Mouse (Mus musculus): ENCODE data around the gene Cd2bp2. TPM values are rescaled to one million over a fixed set of nuclear protein-coding genes. Genes with fewer than 3 reads are reported as not detected.

Cd2bp2 gene
- polyA plus RNA-seq, 1 experiment = 27.8 TPM

DNA sequence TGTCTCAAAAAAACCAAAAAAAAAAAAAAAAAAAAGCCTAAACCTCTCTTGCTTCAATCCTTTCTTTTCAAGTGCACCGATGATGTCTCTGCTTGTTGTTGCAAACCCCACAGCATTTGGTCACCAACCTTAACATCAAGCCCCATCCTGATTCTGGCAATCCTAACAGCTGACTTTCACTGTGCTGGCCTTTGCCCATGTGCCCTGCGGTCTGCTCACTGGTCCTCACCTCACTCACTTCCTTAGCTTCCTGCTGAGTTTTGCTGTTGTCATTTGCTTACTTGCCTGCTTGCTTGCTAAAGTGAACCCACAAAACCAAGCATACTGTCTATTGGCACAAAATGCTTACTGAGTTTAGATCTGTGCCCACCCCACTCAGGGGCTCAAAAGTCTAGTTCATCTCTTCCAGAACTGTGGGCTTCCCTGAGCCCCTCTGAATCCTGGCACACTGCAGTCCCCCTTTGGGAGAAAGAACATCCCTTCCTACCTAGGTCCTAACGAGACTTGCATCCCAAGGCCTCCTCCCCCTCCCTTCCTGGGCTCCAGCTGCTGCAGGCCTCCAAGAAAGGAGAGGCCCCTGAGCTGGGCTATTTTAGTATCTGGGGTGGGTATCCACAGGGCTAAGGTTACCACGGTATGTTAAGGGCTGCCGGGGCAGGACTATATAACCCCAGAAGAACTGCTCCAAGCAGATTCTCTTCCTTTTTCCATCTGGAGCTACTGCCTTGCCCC, 15.3 kb upstream of the Cd2bp2 start:
- H3K4me1 ChIP-seq (ENCODE audit: control insufficient read depth, insufficient read depth, low read length) = peaks cover 32% of the 10 kb centered on the region
- H3K36me3 ChIP-seq (ENCODE audit: control insufficient read depth, insufficient read depth, low read length) = no peaks in the 10 kb centered on the region
- no peak overlapping the region for H3K27ac ChIP-seq (ENCODE audit: control insufficient read depth, insufficient read depth, low read depth, low read length)
- H3K27me3 ChIP-seq (ENCODE audit: control insufficient read depth, insufficient read depth, low read length) = no peaks in the 10 kb centered on the region
- TF ChIP-seq CTCF (IDR thresholded peaks at IDR 0.05; ENCODE audit: control insufficient read depth, insufficient read depth, insufficient replicate concordance, low read depth, low read length) = no peak
- no peak for TF ChIP-seq POLR2A (IDR thresholded peaks at IDR 0.05; ENCODE audit: control insufficient read depth, low read depth, low read length)
- H3K4me3 ChIP-seq (ENCODE audit: control insufficient read depth, low read depth, low read length) = no peak overlapping the region

DNA sequence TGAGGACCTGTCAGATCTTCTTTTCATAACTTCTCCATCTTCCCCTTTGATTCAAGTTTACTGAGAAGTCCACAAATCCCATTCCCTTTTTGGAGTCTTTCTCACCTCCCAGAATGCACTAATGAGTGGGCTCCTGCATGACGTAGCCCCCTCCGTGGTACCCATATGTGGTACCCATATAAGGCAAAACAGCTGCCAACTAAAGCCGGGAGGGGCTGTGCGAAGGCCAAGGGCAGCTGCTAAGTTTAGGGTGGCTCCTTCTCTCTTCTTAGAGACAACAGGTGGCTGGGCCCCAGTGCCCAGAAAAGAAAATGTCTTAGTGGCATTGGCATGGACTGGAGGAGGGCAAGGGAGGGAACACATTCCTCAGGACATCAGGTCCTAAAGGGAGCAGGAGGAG, 14.4 kb upstream of the Cd2bp2 start:
- no peaks in the 10 kb centered on the region for H3K27me3 ChIP-seq (ENCODE audit: control insufficient read depth, insufficient read depth, low read length)
- H3K27ac ChIP-seq (ENCODE audit: control insufficient read depth, insufficient read depth, low read depth, low read length) = no peak overlapping the region
- no peak for TF ChIP-seq POLR2A (IDR thresholded peaks at IDR 0.05; ENCODE audit: control insufficient read depth, low read depth, low read length)
- TF ChIP-seq CTCF (IDR thresholded peaks at IDR 0.05; ENCODE audit: control insufficient read depth, insufficient read depth, insufficient replicate concordance, low read depth, low read length) = no peak
- H3K4me3 ChIP-seq (ENCODE audit: control insufficient read depth, low read depth, low read length) = no peak overlapping the region
- no peaks in the 10 kb centered on the region for H3K36me3 ChIP-seq (ENCODE audit: control insufficient read depth, insufficient read depth, low read length)
- peaks cover 27% of the 10 kb centered on the region for H3K4me1 ChIP-seq (ENCODE audit: control insufficient read depth, insufficient read depth, low read length)

DNA sequence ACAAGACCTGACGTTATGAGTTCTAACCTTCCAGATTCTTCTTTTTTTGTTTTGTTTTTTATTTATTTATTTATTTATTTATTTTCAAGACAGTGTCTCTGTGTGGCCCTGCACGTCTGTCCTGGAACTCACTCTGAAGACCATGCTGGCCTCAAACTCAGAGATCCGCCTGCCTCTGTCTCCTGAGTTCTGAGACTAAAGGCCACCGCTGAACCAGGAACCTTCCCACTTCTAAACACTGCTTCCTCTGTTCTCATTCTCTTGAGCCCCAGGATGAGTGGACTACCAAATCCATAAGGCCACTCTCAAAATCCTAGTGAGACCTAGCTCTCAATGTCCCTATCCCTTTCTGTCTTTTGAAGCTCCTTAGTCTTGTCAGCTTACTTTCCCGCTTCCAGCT, 14.0 kb upstream of the Cd2bp2 start:
- H3K4me3 ChIP-seq (ENCODE audit: control insufficient read depth, low read depth, low read length) = no peak overlapping the region

DNA sequence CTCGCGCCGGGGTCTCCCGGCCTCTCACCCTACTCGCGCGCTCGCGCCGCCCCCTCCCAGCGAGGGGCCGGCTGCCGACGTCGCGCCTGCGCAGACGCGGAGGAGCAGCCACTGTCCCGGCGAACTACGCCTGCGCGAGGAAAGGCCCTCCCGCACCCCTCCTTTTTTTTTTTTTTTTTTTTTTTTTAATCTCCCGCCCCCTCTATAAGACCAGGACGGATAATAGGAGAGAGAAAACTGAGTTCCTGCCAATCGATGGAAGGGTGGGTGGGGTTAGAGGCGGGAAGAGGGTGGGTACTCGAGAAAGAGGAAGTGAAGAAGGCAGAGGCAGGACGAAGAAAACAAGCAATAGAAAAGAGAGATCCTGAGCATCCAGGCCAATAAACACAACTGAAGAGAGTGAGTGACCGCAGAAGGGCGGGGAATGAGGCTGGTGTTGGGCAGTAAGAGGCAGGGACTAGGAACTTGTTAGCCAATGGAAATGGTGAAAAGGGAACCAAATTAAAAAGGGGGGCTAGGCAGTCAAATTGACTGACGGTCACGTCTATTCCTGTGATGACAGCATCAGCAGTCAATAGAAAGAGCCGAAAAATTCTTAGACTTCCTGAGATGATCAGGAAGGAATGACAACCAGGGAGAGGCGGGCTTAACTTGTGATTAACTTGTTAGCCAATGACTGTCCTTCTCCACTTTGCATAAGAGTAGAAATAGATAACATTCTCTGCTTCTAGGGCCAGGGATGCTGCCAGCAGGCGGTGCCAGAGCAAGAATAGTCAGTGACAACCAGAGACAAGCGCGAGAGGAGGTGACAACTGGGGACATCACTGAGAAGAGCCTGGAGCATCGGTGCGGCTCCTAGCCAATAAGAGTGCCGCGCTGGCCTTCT, 12.9 kb upstream of the Cd2bp2 start, which contains the start of gene Mylpf:
TSS of gene Mylpf (plus strand) at position 338 of the 886 bp plus-strand sequence.
- Histone ChIP-seq H3K36me3 (ENCODE audit: control insufficient read depth, insufficient read depth, low read length) (no peaks in the 10 kb centered on the region), H3K4me1 (ENCODE audit: control insufficient read depth, insufficient read depth, low read length) (peaks cover 14% of the 10 kb centered on the region), H3K27ac (ENCODE audit: control insufficient read depth, insufficient read depth, low read depth, low read length) (peak within 1 kb of the TSS; percentile 40), H3K27me3 (ENCODE audit: control insufficient read depth, insufficient read depth, low read length) (no peaks in the 10 kb centered on the region), H3K4me3 (ENCODE audit: control insufficient read depth, low read depth, low read length) (peak within 1 kb of the TSS; percentile 73)
- TF ChIP-seq POLR2A (IDR thresholded peaks at IDR 0.05; ENCODE audit: control insufficient read depth, low read depth, low read length) = 0 out of 2 replicates have a peak, but pooled peaks have one; percentile 31
- peak; percentile 28; the same call in 1 of the 2 replicates for TF ChIP-seq CTCF (IDR thresholded peaks at IDR 0.05; ENCODE audit: control insufficient read depth, insufficient read depth, insufficient replicate concordance, low read depth, low read length)

More for the DNA sequence above, 14.0 kb upstream of the Cd2bp2 start:
- no peaks in the 10 kb centered on the region for H3K27me3 ChIP-seq (ENCODE audit: control insufficient read depth, insufficient read depth, low read length)
- TF ChIP-seq POLR2A (IDR thresholded peaks at IDR 0.05; ENCODE audit: control insufficient read depth, low read depth, low read length) (no peak), CTCF (IDR thresholded peaks at IDR 0.05; ENCODE audit: control insufficient read depth, insufficient read depth, insufficient replicate concordance, low read depth, low read length) (no peak)
- no peak overlapping the region for H3K27ac ChIP-seq (ENCODE audit: control insufficient read depth, insufficient read depth, low read depth, low read length)
- H3K4me1 ChIP-seq (ENCODE audit: control insufficient read depth, insufficient read depth, low read length) = peaks cover 23% of the 10 kb centered on the region
- H3K36me3 ChIP-seq (ENCODE audit: control insufficient read depth, insufficient read depth, low read length) = no peaks in the 10 kb centered on the region

DNA sequence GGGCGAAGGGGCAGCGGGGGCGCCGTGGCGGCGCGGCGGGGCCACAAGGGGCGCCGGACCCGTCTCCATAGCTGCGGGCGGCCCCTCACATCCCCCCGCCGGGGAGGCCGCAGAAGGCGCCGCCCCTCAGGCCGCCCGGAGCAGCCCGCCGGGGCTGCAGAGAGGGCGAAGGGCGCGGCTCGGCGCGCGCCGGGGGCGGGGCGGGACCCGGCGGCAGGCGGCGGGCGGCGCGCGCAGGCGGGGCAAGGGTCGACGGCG, 12.4 kb upstream of the Cd2bp2 start, which contains the start of gene Tbc1d10b:
TSS of gene Tbc1d10b (minus strand) at position 174 of the 258 bp plus-strand sequence.
- H3K36me3 ChIP-seq (ENCODE audit: control insufficient read depth, insufficient read depth, low read length) = no peaks in the 10 kb centered on the region
- TF ChIP-seq CTCF (IDR thresholded peaks at IDR 0.05; ENCODE audit: control insufficient read depth, insufficient read depth, insufficient replicate concordance, low read depth, low read length) (no peak), POLR2A (IDR thresholded peaks at IDR 0.05; ENCODE audit: control insufficient read depth, low read depth, low read length) (no peak)
- H3K27ac ChIP-seq (ENCODE audit: control insufficient read depth, insufficient read depth, low read depth, low read length) = peak within 1 kb of the TSS; percentile 40
- peak within 1 kb of the TSS; percentile 73 for H3K4me3 ChIP-seq (ENCODE audit: control insufficient read depth, low read depth, low read length)
- no peaks in the 10 kb centered on the region for H3K27me3 ChIP-seq (ENCODE audit: control insufficient read depth, insufficient read depth, low read length)
- peaks cover 12% of the 10 kb centered on the region for H3K4me1 ChIP-seq (ENCODE audit: control insufficient read depth, insufficient read depth, low read length)

DNA sequence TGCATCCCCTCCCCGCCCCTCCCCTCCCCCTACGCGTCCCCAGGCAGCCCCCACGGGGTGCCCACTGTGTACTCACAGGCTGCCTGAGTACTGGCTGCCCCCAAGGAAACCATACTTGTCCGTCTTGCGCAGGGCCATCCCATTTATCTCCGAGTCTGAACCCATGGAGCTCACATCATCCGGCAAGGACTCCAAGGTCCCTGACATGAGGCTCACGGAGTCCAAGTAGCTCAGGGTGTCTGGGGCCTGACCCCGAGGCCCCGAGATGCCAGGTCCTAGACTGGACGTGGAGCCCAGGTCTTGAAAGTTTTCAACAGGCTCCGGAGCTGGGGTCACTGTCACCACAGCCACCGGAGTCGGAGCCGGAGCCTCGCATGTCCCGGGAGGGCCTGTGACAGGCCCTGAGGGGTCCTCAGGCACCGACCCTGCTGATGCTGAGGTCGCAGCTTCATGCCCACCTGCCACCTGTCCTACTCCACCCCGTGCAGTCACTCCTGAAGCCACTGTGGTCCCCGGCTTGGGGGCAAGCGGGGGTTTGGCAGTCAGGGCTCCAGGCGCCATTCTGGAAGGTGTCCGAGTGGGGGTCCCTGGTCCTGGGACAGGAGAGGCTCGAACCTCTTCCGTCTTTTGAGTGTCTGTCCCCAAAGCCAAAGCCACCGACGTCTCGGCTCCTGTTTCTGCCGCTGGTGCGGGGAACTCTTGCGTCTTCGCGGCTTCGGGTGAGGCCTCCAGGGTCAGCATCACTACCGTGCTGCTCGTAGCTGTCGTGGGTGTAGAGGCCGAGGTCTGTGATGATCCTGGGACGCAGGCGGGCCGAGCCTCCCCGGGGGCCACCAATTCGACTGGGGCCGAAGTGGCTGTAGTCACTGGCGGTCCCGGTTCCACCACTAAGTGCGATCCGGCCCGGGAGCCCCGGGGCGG, 11.8 kb upstream of the Cd2bp2 start:
- Histone ChIP-seq H3K4me3 (ENCODE audit: control insufficient read depth, low read depth, low read length) (peak overlapping the region; percentile 73), H3K4me1 (ENCODE audit: control insufficient read depth, insufficient read depth, low read length) (peaks cover 11% of the 10 kb centered on the region), H3K27me3 (ENCODE audit: control insufficient read depth, insufficient read depth, low read length) (no peaks in the 10 kb centered on the region), H3K36me3 (ENCODE audit: control insufficient read depth, insufficient read depth, low read length) (no peaks in the 10 kb centered on the region), H3K27ac (ENCODE audit: control insufficient read depth, insufficient read depth, low read depth, low read length) (0 out of 2 replicates have a peak overlapping the region, but pooled peaks have one; percentile 8)
- TF ChIP-seq POLR2A (IDR thresholded peaks at IDR 0.05; ENCODE audit: control insufficient read depth, low read depth, low read length) (no peak), CTCF (IDR thresholded peaks at IDR 0.05; ENCODE audit: control insufficient read depth, insufficient read depth, insufficient replicate concordance, low read depth, low read length) (no peak)
